Mouse (Mus musculus) T-helper 2 cell (primary cell): ENCODE measurements around the gene Zzz3.

Source experiments
- in situ Hi-C: fragments of 300-600 bp; cut with MboI, MseI; formaldehyde crosslinking; loops from one replicate; pipeline ENCODE4 v1.15.1; 2025; ENCODE audit warnings: high pct_unique_total_duplicates

Zzz3 gene

DNA sequence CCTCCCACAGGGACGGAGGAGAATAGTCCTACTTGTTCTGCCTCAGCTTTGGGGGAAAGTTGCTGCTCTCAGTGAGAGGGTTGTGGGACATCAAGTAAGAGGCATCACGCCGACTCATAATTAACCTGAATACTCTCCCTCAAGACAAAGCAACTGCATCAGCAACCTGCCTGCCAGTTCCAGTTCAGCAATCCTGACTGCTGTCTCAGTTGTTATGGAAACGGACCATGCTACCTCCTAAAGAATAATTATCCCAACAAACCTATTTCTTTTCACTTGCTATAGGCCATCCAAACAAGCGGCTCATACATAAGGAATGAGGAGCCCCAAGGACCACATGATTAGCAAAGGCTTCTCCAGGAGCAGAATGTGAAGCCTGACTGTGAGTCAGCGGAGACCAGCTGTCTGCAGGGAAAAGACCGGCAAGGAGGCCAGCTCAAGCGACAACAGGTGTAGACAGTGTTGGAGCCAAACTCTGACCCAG, 100.2 kb downstream of the Zzz3 start:
- in situ Hi-C loops = no loop called here

GRCm38 (mm10) chr3:152497084-152497483, 101.8 kb downstream of the Zzz3 start:
- in situ Hi-C loops = no loop called here

DNA sequence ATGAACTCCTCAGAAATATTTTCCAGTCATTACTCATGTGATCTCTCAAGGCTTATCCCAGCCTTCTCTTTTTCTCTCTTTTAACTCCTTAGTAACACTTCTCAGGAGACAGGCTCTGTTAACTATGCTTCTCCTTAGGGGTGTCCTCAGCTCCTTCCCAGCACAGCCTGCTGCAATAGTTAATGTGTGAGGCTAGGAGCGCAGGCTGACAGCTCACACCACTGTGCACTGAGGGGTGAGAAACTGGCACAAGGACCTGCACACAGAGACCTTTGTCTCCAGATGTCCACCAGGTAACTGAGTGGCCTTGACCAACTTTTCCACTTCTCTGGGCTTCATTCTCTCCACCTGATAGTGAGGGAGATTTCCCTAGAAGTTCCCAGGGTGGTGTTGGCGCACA, 102.6 kb downstream of the Zzz3 start:
- in situ Hi-C loops = no loop called here

- in situ Hi-C loops = no loop called here
Observed at GRCm38 (mm10) chr3:152498968-152499696, 103.9 kb downstream of the Zzz3 start.

GRCm38 (mm10) chr3:152507900-152508299, 112.6 kb downstream of the Zzz3 start:
- in situ Hi-C loops = no loop called here

GRCm38 (mm10) chr3:152508419-152508993, 113.2 kb downstream of the Zzz3 start:
- in situ Hi-C loops = no loop called here

DNA sequence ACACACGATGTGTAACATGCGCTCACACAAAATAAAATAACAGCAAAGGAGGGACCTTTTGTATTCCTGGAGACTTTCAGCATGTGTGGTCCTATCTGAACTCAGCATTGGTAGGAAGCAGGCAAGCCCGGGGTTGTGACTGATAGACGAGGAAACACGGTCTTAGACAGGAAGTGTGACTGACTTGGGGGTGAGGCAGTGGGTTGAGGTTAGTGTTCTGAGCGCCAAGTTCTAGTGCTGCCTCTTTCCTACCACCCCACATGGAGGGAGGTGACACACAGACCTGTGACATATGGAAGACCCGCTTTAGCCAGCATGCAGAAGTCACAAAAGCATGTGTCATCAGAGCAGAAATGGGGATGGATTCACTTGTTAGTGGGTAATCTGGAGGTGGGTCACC, 114.0 kb downstream of the Zzz3 start:
- in situ Hi-C loops = no loop called here
